Mouse (Mus musculus) myocyte (in vitro differentiated cells): ENCODE results near the gene Notch3.

Experiments
- MAX ChIP-seq: IDR thresholded peaks from one replicate; pipeline ENCODE4 v1.6.1; 2011; ENCODE audit warnings: low read depth, mild to moderate bottlenecking, control low read depth
- POLR2A ChIP-seq: IDR thresholded peaks from one replicate; pipeline ENCODE4 v1.6.1; 2011; ENCODE audit warnings: low read depth, mild to moderate bottlenecking, control low read depth, moderate library complexity; ENCODE audit not compliant: insufficient read length
- POLR2AphosphoS2 ChIP-seq: IDR thresholded peaks from one replicate; pipeline ENCODE4 v1.6.1; 2011; ENCODE audit warnings: low read depth, control low read depth; ENCODE audit not compliant: insufficient read length
- TCF3 ChIP-seq: IDR thresholded peaks from one replicate; pipeline ENCODE4 v1.6.1; 2011; ENCODE audit warnings: low read depth, control low read depth; ENCODE audit not compliant: insufficient read length

GRCm38 (mm10) chr17:32133375-32133774 lies 33.3 kb downstream of the Notch3 start:
- TF ChIP-seq POLR2A = no peak
- TF ChIP-seq TCF3 = no peak
- TF ChIP-seq MAX = no peak
- TF ChIP-seq POLR2AphosphoS2 = no peak
